Mouse (Mus musculus): ENCODE measurements around the gene Lysmd4. TPM values are rescaled to one million over a fixed set of nuclear protein-coding genes. Genes with fewer than 3 reads are reported as not detected.

Lysmd4 gene
- polyA plus RNA-seq (2012): 0.03 and 0.12 TPM in 2 replicates

DNA sequence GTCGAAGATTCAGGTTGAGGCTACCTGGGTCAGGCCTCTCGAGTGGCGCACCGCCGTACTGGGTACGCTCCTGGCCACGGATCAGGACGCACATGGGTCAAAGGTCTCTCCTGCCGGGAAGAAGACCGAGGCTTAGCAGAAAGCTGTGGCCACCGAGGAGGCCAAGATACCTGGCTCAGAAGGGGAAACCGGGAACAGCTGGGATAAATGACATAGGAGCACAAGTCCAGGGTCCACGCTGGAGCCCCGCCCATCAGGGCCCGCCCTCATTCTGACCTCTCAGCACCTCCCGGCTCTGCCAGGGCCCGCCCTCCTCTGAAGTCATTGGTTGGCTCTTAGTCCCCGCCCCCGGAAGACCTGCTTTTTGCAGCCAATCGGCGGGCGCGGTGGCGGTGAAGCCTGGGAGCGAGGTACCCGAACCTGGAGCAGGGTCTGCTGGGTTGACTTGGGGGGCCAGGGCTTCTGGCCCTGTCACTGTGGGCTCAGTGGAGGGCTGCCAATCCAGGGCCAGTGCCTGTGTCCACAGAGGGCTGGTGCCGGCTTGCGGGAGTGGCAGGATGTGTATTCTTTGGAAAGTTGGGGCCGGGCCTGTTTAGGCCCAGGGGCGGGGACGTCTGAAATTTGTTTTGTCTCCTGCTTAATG is at the start of gene Lysmd4:
Lysmd4 (plus strand) TSS at position 325 of the 643 bp plus-strand sequence.
- Histone ChIP-seq H3K36me3 (ENCODE audit: control insufficient read depth) (peaks cover 14% of the 10 kb centered on the region), H3K4me1 (ENCODE audit: control insufficient read depth) (peaks cover 18% of the 10 kb centered on the region), H3K27me3 (ENCODE audit: control insufficient read depth) (no peaks in the 10 kb centered on the region), H3K9me3 (ENCODE audit: control insufficient read depth, low read length) (no peaks in the 10 kb centered on the region), H3K4me3 (replicated peaks) (peak within 1 kb of the TSS; percentile 76)
- TF ChIP-seq TAL1 (IDR thresholded peaks at IDR 0.05; ENCODE audit: low read length) (no peak), GATA1 (IDR thresholded peaks at IDR 0.05; ENCODE audit: low read length) (no peak)

DNA sequence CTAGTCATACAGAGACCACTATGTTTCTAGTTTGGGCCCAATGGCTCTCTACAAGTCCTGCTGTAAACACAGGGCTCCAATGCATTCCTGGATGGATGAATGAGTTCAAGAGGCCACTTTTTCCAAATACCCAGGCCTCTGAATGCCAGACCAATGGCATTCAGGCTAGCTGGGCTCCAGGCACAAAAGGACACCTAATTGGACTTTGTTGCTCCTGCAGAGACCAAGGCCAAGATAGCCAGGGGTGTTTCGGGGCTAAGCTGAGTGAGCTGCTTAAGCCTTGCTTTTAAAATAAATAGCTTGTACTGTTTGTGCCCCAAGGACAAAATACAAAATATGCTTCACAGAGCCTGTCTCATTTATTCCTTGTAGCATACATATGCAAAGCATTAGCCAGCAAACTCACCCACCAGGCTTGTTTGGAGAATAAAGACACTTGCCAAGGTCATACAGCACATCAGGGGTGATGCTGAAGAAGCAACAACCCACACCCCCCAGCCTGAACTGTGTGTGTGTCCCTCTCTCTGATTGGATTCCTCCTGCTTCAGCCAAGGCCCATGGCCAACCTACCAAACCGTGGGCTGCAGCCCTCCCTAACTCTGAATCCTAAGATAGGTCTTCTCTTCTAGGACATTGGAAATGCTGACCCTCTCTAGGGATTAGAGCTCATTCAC is 48.7 kb upstream of the Lysmd4 start:
- no peak overlapping the region for H3K4me3 ChIP-seq (replicated peaks)
- H3K36me3 ChIP-seq (ENCODE audit: control insufficient read depth): no peaks in the 10 kb centered on the region
- H3K9me3 ChIP-seq (ENCODE audit: control insufficient read depth, low read length): no peaks in the 10 kb centered on the region
- no peaks in the 10 kb centered on the region for H3K27me3 ChIP-seq (ENCODE audit: control insufficient read depth)
- TF ChIP-seq TAL1 (IDR thresholded peaks at IDR 0.05; ENCODE audit: low read length): no peak
- TF ChIP-seq GATA1 (IDR thresholded peaks at IDR 0.05; ENCODE audit: low read length): no peak
- H3K4me1 ChIP-seq (ENCODE audit: control insufficient read depth): no peaks in the 10 kb centered on the region

DNA sequence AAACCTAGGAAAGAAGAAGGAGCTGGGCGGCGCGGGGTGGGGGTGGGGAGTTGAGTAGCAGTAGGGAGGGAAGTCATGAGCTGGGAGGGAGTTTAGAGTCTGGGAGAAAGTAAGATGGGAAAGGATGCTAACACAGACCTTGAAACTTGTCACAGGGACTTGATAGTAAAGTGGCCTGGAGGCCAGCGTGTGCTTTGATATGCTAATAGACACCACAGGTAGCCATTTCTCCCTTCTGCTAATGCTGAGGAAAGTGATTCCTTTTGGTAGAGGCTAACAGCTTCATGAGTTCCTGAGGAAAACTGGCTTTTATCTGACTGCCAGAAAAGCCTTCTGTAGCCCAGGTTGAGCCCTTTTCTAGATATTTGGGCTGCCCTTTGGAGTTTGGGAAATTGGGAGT is 38.6 kb upstream of the Lysmd4 start:
- no peaks in the 10 kb centered on the region for H3K9me3 ChIP-seq (ENCODE audit: control insufficient read depth, low read length)
- no peak for TF ChIP-seq TAL1 (IDR thresholded peaks at IDR 0.05; ENCODE audit: low read length)
- TF ChIP-seq GATA1 (IDR thresholded peaks at IDR 0.05; ENCODE audit: low read length): no peak
- no peaks in the 10 kb centered on the region for H3K4me1 ChIP-seq (ENCODE audit: control insufficient read depth)
- H3K27me3 ChIP-seq (ENCODE audit: control insufficient read depth): no peaks in the 10 kb centered on the region
- no peak overlapping the region for H3K4me3 ChIP-seq (replicated peaks)
- no peaks in the 10 kb centered on the region for H3K36me3 ChIP-seq (ENCODE audit: control insufficient read depth)

- Histone ChIP-seq H3K4me3 (replicated peaks) (no peak overlapping the region), H3K27me3 (ENCODE audit: control insufficient read depth) (no peaks in the 10 kb centered on the region), H3K4me1 (ENCODE audit: control insufficient read depth) (no peaks in the 10 kb centered on the region), H3K36me3 (ENCODE audit: control insufficient read depth) (no peaks in the 10 kb centered on the region), H3K9me3 (ENCODE audit: control insufficient read depth, low read length) (peaks cover 3% of the 10 kb centered on the region; the same call in 1 of the 2 replicates)
- TF ChIP-seq GATA1 (IDR thresholded peaks at IDR 0.05; ENCODE audit: low read length) (no peak), TAL1 (IDR thresholded peaks at IDR 0.05; ENCODE audit: low read length) (no peak)
Measured at GRCm38 (mm10) chr7:67199412-67199811, 22.9 kb upstream of the Lysmd4 start.

GRCm38 (mm10) chr7:67203625-67204024 is 18.7 kb upstream of the Lysmd4 start:
- H3K27me3 ChIP-seq (ENCODE audit: control insufficient read depth): no peaks in the 10 kb centered on the region
- TF ChIP-seq GATA1 (IDR thresholded peaks at IDR 0.05; ENCODE audit: low read length): no peak
- no peak for TF ChIP-seq TAL1 (IDR thresholded peaks at IDR 0.05; ENCODE audit: low read length)

GRCm38 (mm10) chr7:67205734-67206425 is 16.5 kb upstream of the Lysmd4 start:
- H3K36me3 ChIP-seq (ENCODE audit: control insufficient read depth): no peaks in the 10 kb centered on the region
- H3K9me3 ChIP-seq (ENCODE audit: control insufficient read depth, low read length): no peaks in the 10 kb centered on the region
- no peak overlapping the region for H3K4me3 ChIP-seq (replicated peaks)
- H3K27me3 ChIP-seq (ENCODE audit: control insufficient read depth): no peaks in the 10 kb centered on the region
- peaks cover 11% of the 10 kb centered on the region for H3K4me1 ChIP-seq (ENCODE audit: control insufficient read depth)
- no peak for TF ChIP-seq GATA1 (IDR thresholded peaks at IDR 0.05; ENCODE audit: low read length)
- no peak for TF ChIP-seq TAL1 (IDR thresholded peaks at IDR 0.05; ENCODE audit: low read length)

More at GRCm38 (mm10) chr7:67203625-67204024, 18.7 kb upstream of the Lysmd4 start:
- H3K4me1 ChIP-seq (ENCODE audit: control insufficient read depth): no peaks in the 10 kb centered on the region
- no peaks in the 10 kb centered on the region for H3K36me3 ChIP-seq (ENCODE audit: control insufficient read depth)
- no peaks in the 10 kb centered on the region for H3K9me3 ChIP-seq (ENCODE audit: control insufficient read depth, low read length)
- no peak overlapping the region for H3K4me3 ChIP-seq (replicated peaks)

DNA sequence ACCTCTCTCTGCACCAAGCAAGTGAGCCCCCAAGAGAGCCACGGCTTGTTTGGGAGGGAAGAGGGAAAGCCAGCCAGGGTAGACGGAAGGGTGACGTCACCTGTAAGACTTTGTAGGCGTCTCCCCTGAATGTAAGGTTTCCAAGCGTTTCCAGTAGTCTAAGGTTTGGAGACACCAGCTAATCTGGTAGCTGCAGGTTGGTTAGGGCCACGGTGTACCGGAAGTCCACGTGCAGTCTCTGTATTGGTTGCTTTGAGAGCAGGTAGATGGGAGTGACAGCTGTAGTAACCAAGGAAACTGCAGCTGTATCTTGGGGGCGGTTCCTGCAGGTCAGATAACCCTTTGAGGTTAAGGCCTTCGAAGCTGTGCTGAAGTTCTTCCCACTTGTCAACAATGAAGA is 15.8 kb upstream of the Lysmd4 start:
- no peaks in the 10 kb centered on the region for H3K9me3 ChIP-seq (ENCODE audit: control insufficient read depth, low read length)
- no peaks in the 10 kb centered on the region for H3K36me3 ChIP-seq (ENCODE audit: control insufficient read depth)
- TF ChIP-seq GATA1 (IDR thresholded peaks at IDR 0.05; ENCODE audit: low read length) (no peak), TAL1 (IDR thresholded peaks at IDR 0.05; ENCODE audit: low read length) (no peak)
- H3K27me3 ChIP-seq (ENCODE audit: control insufficient read depth): no peaks in the 10 kb centered on the region
- no peak overlapping the region for H3K4me3 ChIP-seq (replicated peaks)
- peaks cover 17% of the 10 kb centered on the region for H3K4me1 ChIP-seq (ENCODE audit: control insufficient read depth)

DNA sequence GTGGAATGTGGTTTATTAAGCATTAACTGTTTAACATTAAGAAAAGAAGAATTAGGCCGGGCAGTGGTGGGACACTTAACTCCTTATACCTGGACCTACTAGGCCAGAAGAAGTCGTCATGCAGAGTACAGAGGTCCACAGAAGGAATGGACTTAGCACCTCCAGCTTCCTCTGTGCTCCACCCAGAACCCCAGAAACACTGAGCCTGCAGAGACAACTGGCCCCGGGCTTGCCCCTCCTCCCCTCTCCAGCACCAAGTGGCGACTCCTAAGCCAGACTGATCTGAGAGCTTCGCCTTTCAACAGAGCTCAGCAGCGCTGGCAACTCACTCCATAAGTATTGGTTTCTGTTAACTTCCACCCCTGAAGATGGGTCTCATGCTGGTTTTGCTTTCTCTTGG is 14.6 kb upstream of the Lysmd4 start:
- no peaks in the 10 kb centered on the region for H3K27me3 ChIP-seq (ENCODE audit: control insufficient read depth)
- H3K4me1 ChIP-seq (ENCODE audit: control insufficient read depth): peaks cover 18% of the 10 kb centered on the region
- H3K36me3 ChIP-seq (ENCODE audit: control insufficient read depth): no peaks in the 10 kb centered on the region
- H3K9me3 ChIP-seq (ENCODE audit: control insufficient read depth, low read length): no peaks in the 10 kb centered on the region
- no peak for TF ChIP-seq TAL1 (IDR thresholded peaks at IDR 0.05; ENCODE audit: low read length)
- no peak for TF ChIP-seq GATA1 (IDR thresholded peaks at IDR 0.05; ENCODE audit: low read length)
- H3K4me3 ChIP-seq (replicated peaks): no peak overlapping the region

DNA sequence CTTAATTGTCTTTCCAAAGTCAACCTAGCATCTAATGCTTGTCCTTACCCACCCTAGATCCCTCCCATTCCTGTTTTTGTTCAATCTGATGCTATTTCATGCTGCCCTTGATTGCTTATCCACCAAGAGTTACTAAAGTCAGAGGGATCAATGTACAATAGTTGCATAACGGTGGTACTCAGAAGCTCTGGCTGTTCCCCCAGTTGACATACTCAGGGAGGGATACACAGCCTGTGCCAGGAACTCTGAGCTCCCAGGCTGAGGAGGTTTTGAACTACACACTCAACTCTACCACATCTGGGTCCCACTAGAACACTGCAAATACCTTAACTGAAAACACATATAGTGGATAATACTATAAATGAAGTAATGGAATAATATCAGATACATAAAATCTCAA is 14.0 kb upstream of the Lysmd4 start:
- peaks cover 18% of the 10 kb centered on the region for H3K4me1 ChIP-seq (ENCODE audit: control insufficient read depth)
- H3K4me3 ChIP-seq (replicated peaks): no peak overlapping the region
- H3K9me3 ChIP-seq (ENCODE audit: control insufficient read depth, low read length): no peaks in the 10 kb centered on the region
- no peaks in the 10 kb centered on the region for H3K27me3 ChIP-seq (ENCODE audit: control insufficient read depth)
- H3K36me3 ChIP-seq (ENCODE audit: control insufficient read depth): no peaks in the 10 kb centered on the region
- TF ChIP-seq GATA1 (IDR thresholded peaks at IDR 0.05; ENCODE audit: low read length) (no peak), TAL1 (IDR thresholded peaks at IDR 0.05; ENCODE audit: low read length) (no peak)
